Mouse (Mus musculus) intestine, embryonic 16.5 days (tissue): Measurements from ENCODE around the gene Asic2. TPM values are rescaled to one million over a fixed set of nuclear protein-coding genes. Genes with fewer than 3 reads are reported as not detected.

Source experiments
- ATAC-seq: fragments of 200-750 bp; cut with Nextera tagmentation; 2 replicates; pipeline ENCODE4 v1.8.0; 2017; ENCODE audit warnings: moderate TSS enrichment, moderate library complexity
- H3K27ac ChIP-seq: fragments of 300-500 bp; sonication (generic); 2 replicates; pipeline ENCODE4 v1.5.1; 2014; ENCODE audit warnings: mild to moderate bottlenecking, low read length
- H3K27me3 ChIP-seq: fragments of 300-500 bp; sonication (generic); replicated peaks from 2 replicates; pipeline ENCODE4 v1.6.1; 2014; ENCODE audit warnings: low read length, control low read depth, mixed read lengths; ENCODE audit not compliant: control insufficient read depth, insufficient read depth
- H3K36me3 ChIP-seq: fragments of 300-500 bp; sonication (generic); 2 replicates; pipeline ENCODE4 v1.6.1; 2014; ENCODE audit warnings: low read length, control low read depth; ENCODE audit not compliant: control insufficient read depth, insufficient read depth
- H3K4me1 ChIP-seq: fragments of 300-500 bp; sonication (generic); 2 replicates; pipeline ENCODE4 v1.6.1; 2014; ENCODE audit warnings: low read length, control low read depth, mixed read lengths; ENCODE audit not compliant: control insufficient read depth, insufficient read depth
- H3K4me2 ChIP-seq: fragments of 300-500 bp; sonication (generic); 2 replicates; pipeline ENCODE4 v1.6.1; 2014; ENCODE audit warnings: low read depth, low read length, control low read depth
- H3K4me3 ChIP-seq: fragments of 300-500 bp; sonication (generic); 2 replicates; pipeline ENCODE4 v1.5.1; 2014; ENCODE audit warnings: mild to moderate bottlenecking, low read length
- H3K9ac ChIP-seq: fragments of 300-500 bp; sonication (generic); 2 replicates; pipeline ENCODE4 v1.6.1; 2014; ENCODE audit warnings: low read depth, low read length
- H3K9me3 ChIP-seq: fragments of 300-500 bp; sonication (generic); 2 replicates; pipeline ENCODE4 v1.6.1; 2016; ENCODE audit warnings: low read length, control low read depth; ENCODE audit not compliant: control insufficient read depth
- WGBS: fragments of 180-500 bp; shearing (Covaris S2); extraction: QIAGEN DNeasy Blood & Tissue Kit; methylation state at CpG from one replicate; pipeline ENCODE4 v1.1.7; 2014; 5-methylcytosine and 5-hydroxymethylcytosine counted together
- polyA plus RNA-seq: library from polyadenylated mRNA; unstranded; fragments of >200 nt; fragmentation: Nextera tagmentation; extraction: Ambion mirVana; gene quantifications from 2 replicates; pipeline ENCODE4 v1.2.1, GENCODE M21; 2015

Asic2 gene
- polyA plus RNA-seq, 1 experiment from 2014 or later, result 0.15 TPM

- ATAC-seq, result no peak
- H3K4me2 ChIP-seq, result no peak overlapping the region
- H3K27ac ChIP-seq, result no peak overlapping the region
- H3K4me3 ChIP-seq, result no peak overlapping the region
- WGBS, result 88% methylated on average over 1 of the region's 1 CpGs
- no peaks in the 10 kb centered on the region for H3K36me3 ChIP-seq
- no peaks in the 10 kb centered on the region for H3K4me1 ChIP-seq
- no peak overlapping the region for H3K9ac ChIP-seq
- no peaks in the 10 kb centered on the region for H3K27me3 ChIP-seq
- no peaks in the 10 kb centered on the region for H3K9me3 ChIP-seq
Observed at GRCm38 (mm10) chr11:81489144-81489735, 479.0 kb downstream of the Asic2 start.

- no peaks in the 10 kb centered on the region for H3K9me3 ChIP-seq
- no peak overlapping the region for H3K27ac ChIP-seq
- no peak overlapping the region for H3K4me2 ChIP-seq
- no peaks in the 10 kb centered on the region for H3K36me3 ChIP-seq
- H3K4me3 ChIP-seq, result no peak overlapping the region
- H3K27me3 ChIP-seq, result no peaks in the 10 kb centered on the region
- H3K9ac ChIP-seq, result no peak overlapping the region
- H3K4me1 ChIP-seq, result no peaks in the 10 kb centered on the region
- 83% methylated on average over 5 of the region's 5 CpGs for whole genome bisulfite sequencing
- no peak for ATAC-seq
Observed at GRCm38 (mm10) chr11:81488681-81489080, 479.6 kb downstream of the Asic2 start.

- no peaks in the 10 kb centered on the region for H3K9me3 ChIP-seq
- H3K9ac ChIP-seq, result no peak overlapping the region
- WGBS, result 15% methylated on average over 6 of the region's 6 CpGs
- H3K27me3 ChIP-seq, result no peaks in the 10 kb centered on the region
- no peaks in the 10 kb centered on the region for H3K36me3 ChIP-seq
- H3K4me2 ChIP-seq, result no peak overlapping the region
- no peak overlapping the region for H3K4me3 ChIP-seq
- H3K4me1 ChIP-seq, result no peaks in the 10 kb centered on the region
- no peak overlapping the region for H3K27ac ChIP-seq
- no peak for ATAC-seq
Observed at GRCm38 (mm10) chr11:81486265-81486940, 481.9 kb downstream of the Asic2 start.

GRCm38 (mm10) chr11:81481198-81481597 is 487.1 kb downstream of the Asic2 start:
- Histone ChIP-seq H3K4me1 (no peaks in the 10 kb centered on the region), H3K4me2 (no peak overlapping the region), H3K27me3 (no peaks in the 10 kb centered on the region), H3K9me3 (no peaks in the 10 kb centered on the region), H3K36me3 (no peaks in the 10 kb centered on the region), H3K9ac (no peak overlapping the region), H3K4me3 (no peak overlapping the region), H3K27ac (no peak overlapping the region)
- ATAC-seq, result no peak
- 61% methylated on average over 3 of the region's 3 CpGs for WGBS

- Histone ChIP-seq H3K4me2 (no peak overlapping the region), H3K9me3 (no peaks in the 10 kb centered on the region), H3K36me3 (no peaks in the 10 kb centered on the region), H3K4me3 (no peak overlapping the region), H3K4me1 (no peaks in the 10 kb centered on the region), H3K27ac (no peak overlapping the region), H3K9ac (no peak overlapping the region), H3K27me3 (no peaks in the 10 kb centered on the region)
- ATAC-seq, result no peak
Observed at GRCm38 (mm10) chr11:81476231-81476630, 492.0 kb downstream of the Asic2 start.

- 89% methylated on average over 2 of the region's 2 CpGs for WGBS
- Histone ChIP-seq H3K9me3 (no peaks in the 10 kb centered on the region), H3K27ac (no peak overlapping the region), H3K36me3 (no peaks in the 10 kb centered on the region), H3K4me1 (no peaks in the 10 kb centered on the region), H3K9ac (no peak overlapping the region), H3K4me3 (no peak overlapping the region), H3K27me3 (no peaks in the 10 kb centered on the region), H3K4me2 (no peak overlapping the region)
- no peak for ATAC-seq
Observed at GRCm38 (mm10) chr11:81474121-81474520, 494.1 kb downstream of the Asic2 start.

GRCm38 (mm10) chr11:81462199-81462598 is 506.1 kb downstream of the Asic2 start:
- ATAC-seq, result no peak
- Histone ChIP-seq H3K4me1 (no peaks in the 10 kb centered on the region), H3K27me3 (no peaks in the 10 kb centered on the region), H3K9ac (no peak overlapping the region), H3K4me3 (no peak overlapping the region), H3K4me2 (no peak overlapping the region), H3K27ac (no peak overlapping the region), H3K9me3 (no peaks in the 10 kb centered on the region), H3K36me3 (no peaks in the 10 kb centered on the region)
- 10% methylated on average over 5 of the region's 5 CpGs for WGBS

- Histone ChIP-seq H3K9me3 (no peaks in the 10 kb centered on the region), H3K4me3 (no peak overlapping the region), H3K4me1 (no peaks in the 10 kb centered on the region), H3K9ac (no peak overlapping the region), H3K27ac (no peak overlapping the region), H3K4me2 (no peak overlapping the region), H3K36me3 (no peaks in the 10 kb centered on the region), H3K27me3 (no peaks in the 10 kb centered on the region)
- 37% methylated on average over 4 of the region's 4 CpGs for WGBS
- ATAC-seq, result no peak
Observed at GRCm38 (mm10) chr11:81461748-81462147, 506.5 kb downstream of the Asic2 start.

GRCm38 (mm10) chr11:81454921-81455320 is 513.3 kb downstream of the Asic2 start:
- ATAC-seq, result no peak
- 85% methylated on average over 4 of the region's 4 CpGs for WGBS
- Histone ChIP-seq H3K27ac (no peak overlapping the region), H3K4me1 (no peaks in the 10 kb centered on the region), H3K4me3 (no peak overlapping the region), H3K9me3 (no peaks in the 10 kb centered on the region), H3K4me2 (no peak overlapping the region), H3K27me3 (no peaks in the 10 kb centered on the region), H3K36me3 (no peaks in the 10 kb centered on the region), H3K9ac (no peak overlapping the region)

- Histone ChIP-seq H3K4me3 (no peak overlapping the region), H3K4me2 (no peak overlapping the region), H3K27ac (no peak overlapping the region), H3K36me3 (no peaks in the 10 kb centered on the region), H3K4me1 (no peaks in the 10 kb centered on the region), H3K27me3 (no peaks in the 10 kb centered on the region), H3K9ac (no peak overlapping the region), H3K9me3 (no peaks in the 10 kb centered on the region)
- no peak for ATAC-seq
- WGBS, result 29% methylated on average over 1 of the region's 1 CpGs
Observed at GRCm38 (mm10) chr11:81454111-81454510, 514.1 kb downstream of the Asic2 start.
